Mouse (Mus musculus) stomach, postnatal 0 days (tissue): ENCODE measurements around the gene Ppcs.

Experiments used
- CTCF ChIP-seq: IDR thresholded peaks from 2 replicates; pipeline ENCODE4 v1.5.1; 2016; ENCODE audit warnings: antibody characterized with exemption, low read depth, mild to moderate bottlenecking, moderate library complexity
- EP300 ChIP-seq: optimal IDR thresholded peaks from 2 replicates; pipeline ENCODE3; 2016; ENCODE audit warnings: antibody characterized with exemption

DNA sequence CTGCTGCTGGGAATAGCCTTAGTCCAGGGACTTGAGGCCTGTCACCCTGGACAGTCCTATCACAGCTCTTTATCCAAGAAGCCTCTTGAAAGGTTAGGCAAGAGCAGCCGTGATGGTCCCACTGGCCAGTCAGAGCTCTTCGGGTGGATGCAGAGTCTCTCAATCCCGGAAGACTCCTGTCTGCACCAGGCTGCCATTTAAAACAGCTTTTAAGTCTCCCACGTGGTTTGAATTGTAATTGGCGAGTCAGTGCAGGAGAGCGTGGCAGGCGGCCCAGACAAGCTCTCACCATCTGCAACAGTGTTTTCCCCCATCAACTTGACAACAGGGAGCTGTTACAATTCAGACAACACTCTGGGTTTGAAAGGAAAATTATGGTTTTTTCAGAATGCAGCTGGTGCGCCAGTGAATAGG is 38.5 kb upstream of the Ppcs start:
- TF ChIP-seq CTCF (no peak), EP300 (no peak)
